15 mouse cellular contexts compared by ENCODE assay signal in genomic region chr11:103173041-103173770, GRCm38 (mm10). TPM values are rescaled to one million over a fixed set of nuclear protein-coding genes. Genes with fewer than 3 reads are reported as not detected.
DNase-seq lines count a peak whose midpoint lies in the region; ATAC-seq and TF ChIP-seq lines count a peak whose summit lies in the region.
"Had no signal": no experiment of that assay in that cellular context is flagged by ENCODE, and none has a peak within 500 bp of the region (broad histone marks: within the 10 kb centered on the region; RNA-seq: fewer than 3 reads in every experiment).

No protein-coding gene starts in this region.

- no peak for TF ChIP-seq CTCF in hindbrain, postnatal 0 days (IDR thresholded peaks at IDR 0.05; ENCODE audit: low read depth)
- no peak for TF ChIP-seq CTCF in midbrain, postnatal 0 days (IDR thresholded peaks at IDR 0.05)
- no peak for TF ChIP-seq CTCF in cortical plate, adult 2 months (IDR thresholded peaks at IDR 0.05; ENCODE audit: extremely low read depth, insufficient read depth, low read length)

- no peak overlapping the region for H3K9ac ChIP-seq in hindbrain, postnatal 0 days (replicated peaks; ENCODE audit: low read length)
- H3K9ac ChIP-seq in hindbrain, embryonic 16.5 days (ENCODE audit: low read depth, low read length) = no peak overlapping the region
- H3K9ac ChIP-seq in midbrain, postnatal 0 days (replicated peaks; ENCODE audit: low read length, poor library complexity, severe bottlenecking) = no peak overlapping the region
- no peak overlapping the region for H3K9ac ChIP-seq in liver, embryonic 16.5 days (ENCODE audit: low read depth, low read length)
- H3K9ac ChIP-seq: midbrain, embryonic 12.5 days had no signal

- no peak overlapping the region for H3K4me3 ChIP-seq in hindbrain, postnatal 0 days (ENCODE audit: low read length)
- H3K4me3 ChIP-seq in hindbrain, embryonic 16.5 days (ENCODE audit: low read length) = no peak overlapping the region
- no peak overlapping the region for H3K4me3 ChIP-seq in midbrain, postnatal 0 days (ENCODE audit: low read depth, low read length)
- no peak overlapping the region for H3K4me3 ChIP-seq in midbrain, embryonic 10.5 days
- peak overlapping the region; percentile 3; the same call in 1 of the 2 replicates for H3K4me3 ChIP-seq in cortical plate, adult 2 months (ENCODE audit: insufficient read depth, low read length)
- peak overlapping the region; percentile 57 for H3K4me3 ChIP-seq in liver, embryonic 16.5 days (ENCODE audit: low read depth, low read length)
- H3K4me3 ChIP-seq: midbrain, embryonic 12.5 days had no signal

- no peak for ATAC-seq in hindbrain, postnatal 0 days
- ATAC-seq in hindbrain, embryonic 16.5 days = no peak
- no peak for ATAC-seq in midbrain, postnatal 0 days (ENCODE audit: low FRiP score)
- no peak for ATAC-seq in liver, embryonic 16.5 days (ENCODE audit: low read depth)
- ATAC-seq: forebrain, embryonic 14.5 days had no signal

- H3K27ac ChIP-seq in hindbrain, postnatal 0 days = no peak overlapping the region
- no peak overlapping the region for H3K27ac ChIP-seq in hindbrain, embryonic 16.5 days (ENCODE audit: low read depth, low read length)
- H3K27ac ChIP-seq in midbrain, postnatal 0 days (ENCODE audit: low read depth, low read length) = no peak overlapping the region
- H3K27ac ChIP-seq in midbrain, embryonic 10.5 days (replicated peaks) = no peak overlapping the region
- H3K27ac ChIP-seq in cortical plate, adult 2 months (ENCODE audit: insufficient read depth, low read length) = no peak overlapping the region
- H3K27ac ChIP-seq in liver, embryonic 16.5 days (ENCODE audit: low read length) = no peak overlapping the region
- H3K27ac ChIP-seq: midbrain, embryonic 12.5 days had no signal

- TF ChIP-seq POLR2A in cortical plate, adult 2 months (IDR thresholded peaks at IDR 0.05; ENCODE audit: extremely low read depth, insufficient read depth, low read length) = no peak

- no peaks in the 10 kb centered on the region for H3K27me3 ChIP-seq in hindbrain, postnatal 0 days (ENCODE audit: insufficient read depth, low read length)
- H3K27me3 ChIP-seq in hindbrain, embryonic 16.5 days (replicated peaks; ENCODE audit: control insufficient read depth, insufficient read depth, low read length) = no peaks in the 10 kb centered on the region
- H3K27me3 ChIP-seq in midbrain, postnatal 0 days (ENCODE audit: insufficient read depth, low read length) = no peaks in the 10 kb centered on the region
- peaks cover 69% of the 10 kb centered on the region for H3K27me3 ChIP-seq in midbrain, embryonic 10.5 days (ENCODE audit: low read depth, poor library complexity, severe bottlenecking)
- peaks cover 27% of the 10 kb centered on the region for H3K27me3 ChIP-seq in liver, embryonic 16.5 days (ENCODE audit: control insufficient read depth, insufficient read depth, low read depth, low read length)

- no peaks in the 10 kb centered on the region for H3K36me3 ChIP-seq in hindbrain, postnatal 0 days (ENCODE audit: insufficient read depth, low read length)
- no peaks in the 10 kb centered on the region for H3K36me3 ChIP-seq in hindbrain, embryonic 16.5 days (ENCODE audit: control insufficient read depth, insufficient read depth, low read length)
- H3K36me3 ChIP-seq in midbrain, postnatal 0 days (ENCODE audit: insufficient read depth, low read length) = no peaks in the 10 kb centered on the region
- H3K36me3 ChIP-seq in midbrain, embryonic 10.5 days = no peaks in the 10 kb centered on the region
- no peaks in the 10 kb centered on the region for H3K36me3 ChIP-seq in liver, embryonic 16.5 days (ENCODE audit: control insufficient read depth, insufficient read depth)
- H3K36me3 ChIP-seq: midbrain, embryonic 12.5 days had no signal

- peak overlapping the region; percentile 86 for H3K4me2 ChIP-seq in hindbrain, postnatal 0 days (ENCODE audit: low read depth, low read length)
- H3K4me2 ChIP-seq in hindbrain, embryonic 16.5 days (ENCODE audit: low read length) = no peak overlapping the region; the same call in 1 of the 2 replicates
- H3K4me2 ChIP-seq in midbrain, postnatal 0 days (ENCODE audit: low read depth, low read length, poor library complexity, severe bottlenecking) = peak overlapping the region; percentile 89; the same call in 1 of the 2 replicates
- peak overlapping the region; percentile 15; the same call in 1 of the 2 replicates for H3K4me2 ChIP-seq in liver, embryonic 16.5 days (ENCODE audit: low read depth, low read length)
- H3K4me2 ChIP-seq: midbrain, embryonic 12.5 days had no signal

- no peak for DNase-seq in hindbrain, postnatal 0 days (ENCODE audit: low spot score)
- DNase-seq in midbrain, postnatal 0 days (ENCODE audit: low spot score) = no peak
- no peak for DNase-seq in midbrain, embryonic 10.5 days (ENCODE audit: low spot score)
- DNase-seq in frontal cortex, postnatal 14 days (ENCODE audit: low spot score in 2 of 2) = no peak
- no peak for DNase-seq in adrenal gland, postnatal 36 days
- DNase-seq: cerebellum, postnatal 25 days; kidney, postnatal 14 days had no signal

- H3K9me3 ChIP-seq in hindbrain, postnatal 0 days (ENCODE audit: low read length) = no peaks in the 10 kb centered on the region
- no peaks in the 10 kb centered on the region for H3K9me3 ChIP-seq in hindbrain, embryonic 16.5 days (ENCODE audit: control insufficient read depth, low read length)
- H3K9me3 ChIP-seq in midbrain, postnatal 0 days (ENCODE audit: low read length) = no peaks in the 10 kb centered on the region
- no peaks in the 10 kb centered on the region for H3K9me3 ChIP-seq in midbrain, embryonic 10.5 days (replicated peaks)
- H3K9me3 ChIP-seq in liver, embryonic 16.5 days (replicated peaks; ENCODE audit: control insufficient read depth, low read length) = no peaks in the 10 kb centered on the region
- H3K9me3 ChIP-seq: midbrain, embryonic 12.5 days had no signal

- WGBS in hindbrain, postnatal 0 days = 82% methylated on average over 7 of the region's 7 CpGs
- WGBS in hindbrain, embryonic 16.5 days = 89% methylated on average over 7 of the region's 7 CpGs
- WGBS in midbrain, postnatal 0 days = 81% methylated on average over 7 of the region's 7 CpGs
- 86% methylated on average over 7 of the region's 7 CpGs for WGBS in midbrain, embryonic 10.5 days
- 53% methylated on average over 7 of the region's 7 CpGs for WGBS in liver, embryonic 16.5 days (ENCODE audit: insufficient replicate concordance)

- peaks cover 6% of the 10 kb centered on the region for H3K4me1 ChIP-seq in hindbrain, postnatal 0 days (ENCODE audit: insufficient read depth, low read length)
- peaks cover 26% of the 10 kb centered on the region for H3K4me1 ChIP-seq in hindbrain, embryonic 16.5 days (ENCODE audit: control insufficient read depth, insufficient read depth, low read depth, low read length)
- peaks cover 30% of the 10 kb centered on the region for H3K4me1 ChIP-seq in midbrain, postnatal 0 days (ENCODE audit: insufficient read depth, low read length)
- H3K4me1 ChIP-seq in midbrain, embryonic 10.5 days = peaks cover 19% of the 10 kb centered on the region
- H3K4me1 ChIP-seq in cortical plate, adult 2 months (ENCODE audit: control insufficient read depth, insufficient read depth, low read length) = peaks cover 14% of the 10 kb centered on the region
- peaks cover 7% of the 10 kb centered on the region for H3K4me1 ChIP-seq in liver, embryonic 16.5 days (ENCODE audit: control insufficient read depth, low read depth, low read length)

RNA-seq across cellular contexts. Expression of gene Fmnl1, which starts 2.3 kb away (rescaled TPM):
- 12.8 and 15.5 TPM in 2 replicates for total RNA-seq in hindbrain, postnatal 0 days (2014; rRNA removed)
- 6.4 and 6.9 TPM in 2 replicates for polyA plus RNA-seq in hindbrain, postnatal 0 days (2015; fragmentation: Nextera tagmentation; extraction: Ambion mirVana)
- 7.6 and 8.6 TPM in 2 replicates for polyA plus RNA-seq in hindbrain, embryonic 16.5 days (2015; fragmentation: Nextera tagmentation; extraction: Ambion mirVana)
- 12.0 and 14.3 TPM in 2 replicates for total RNA-seq in midbrain, postnatal 0 days (2014; rRNA removed)
- 7.3 and 9.5 TPM in 2 replicates for polyA plus RNA-seq in midbrain, postnatal 0 days (2015; fragmentation: Nextera tagmentation; extraction: Ambion mirVana)
- polyA plus RNA-seq in midbrain, embryonic 10.5 days (2016; fragmentation: Nextera tagmentation; extraction: Ambion mirVana) = 1.1 and 1.2 TPM in 2 replicates
- polyA plus RNA-seq in cortical plate, adult 2 months (2012; rRNA removed) = 125 and 133 TPM in 2 replicates
- polyA plus RNA-seq in liver, embryonic 16.5 days (2015; fragmentation: Nextera tagmentation; extraction: Ambion mirVana) = 5.2 and 6.3 TPM in 2 replicates
- total RNA-seq in adrenal gland, postnatal 36 days (2021) = 10 to 100 TPM; 16.4 to 17.3 TPM

RNA-seq across cellular contexts. Expression of gene 1700023F06Rik, which starts 35.2 kb away (rescaled TPM):
- total RNA-seq in hindbrain, postnatal 0 days (2014; rRNA removed) = not detected in 2 replicates
- polyA plus RNA-seq in hindbrain, postnatal 0 days (2015; fragmentation: Nextera tagmentation; extraction: Ambion mirVana) = 3.7 and 4.7 TPM in 2 replicates
- polyA plus RNA-seq in hindbrain, embryonic 16.5 days (2015; fragmentation: Nextera tagmentation; extraction: Ambion mirVana) = 1.9 and 3.0 TPM in 2 replicates
- 0.61 TPM in 1 of 2 replicates, not detected in the other for total RNA-seq in midbrain, postnatal 0 days (2014; rRNA removed)
- 4.3 and 4.9 TPM in 2 replicates for polyA plus RNA-seq in midbrain, postnatal 0 days (2015; fragmentation: Nextera tagmentation; extraction: Ambion mirVana)
- 0.10 and 0.11 TPM in 2 replicates for polyA plus RNA-seq in midbrain, embryonic 10.5 days (2016; fragmentation: Nextera tagmentation; extraction: Ambion mirVana)
- polyA plus RNA-seq in cortical plate, adult 2 months (2012; rRNA removed) = 4.2 and 6.4 TPM in 2 replicates
- polyA plus RNA-seq in liver, embryonic 16.5 days (2015; fragmentation: Nextera tagmentation; extraction: Ambion mirVana) = not detected in 2 replicates
- total RNA-seq in adrenal gland, postnatal 36 days (2021) = not detected
- total RNA-seq: granulocyte monocyte progenitor cell, adult 5-6 weeks had no signal
- polyA plus RNA-seq: midbrain, embryonic 12.5 days had no signal

RNA-seq across cellular contexts. Expression of gene Hexim2, which starts 41.0 kb away (rescaled TPM):
- 28.9 and 40.4 TPM in 2 replicates for total RNA-seq in hindbrain, postnatal 0 days (2014; rRNA removed)
- polyA plus RNA-seq in hindbrain, postnatal 0 days (2015; fragmentation: Nextera tagmentation; extraction: Ambion mirVana) = 30.2 and 30.7 TPM in 2 replicates
- polyA plus RNA-seq in hindbrain, embryonic 16.5 days (2015; fragmentation: Nextera tagmentation; extraction: Ambion mirVana) = 27.7 and 30.2 TPM in 2 replicates
- 46.3 and 57.8 TPM in 2 replicates for total RNA-seq in midbrain, postnatal 0 days (2014; rRNA removed)
- polyA plus RNA-seq in midbrain, postnatal 0 days (2015; fragmentation: Nextera tagmentation; extraction: Ambion mirVana) = 38.0 and 40.5 TPM in 2 replicates
- 7.8 and 8.2 TPM in 2 replicates for polyA plus RNA-seq in midbrain, embryonic 10.5 days (2016; fragmentation: Nextera tagmentation; extraction: Ambion mirVana)
- 10.7 and 11.9 TPM in 2 replicates for polyA plus RNA-seq in cortical plate, adult 2 months (2012; rRNA removed)
- polyA plus RNA-seq in liver, embryonic 16.5 days (2015; fragmentation: Nextera tagmentation; extraction: Ambion mirVana) = 5.2 and 5.7 TPM in 2 replicates
- total RNA-seq in adrenal gland, postnatal 36 days (2021) = 1 to 10 TPM; 3.5 to 5.9 TPM

RNA-seq across cellular contexts. Expression of gene Spata32, which starts 45.0 kb away (rescaled TPM):
- 1.4 and 1.5 TPM in 2 replicates for total RNA-seq in hindbrain, postnatal 0 days (2014; rRNA removed)
- 1.6 TPM in 2 replicates for polyA plus RNA-seq in hindbrain, postnatal 0 days (2015; fragmentation: Nextera tagmentation; extraction: Ambion mirVana)
- polyA plus RNA-seq in hindbrain, embryonic 16.5 days (2015; fragmentation: Nextera tagmentation; extraction: Ambion mirVana) = 0.99 and 1.3 TPM in 2 replicates
- 1.4 and 1.9 TPM in 2 replicates for total RNA-seq in midbrain, postnatal 0 days (2014; rRNA removed)
- 1.2 and 1.5 TPM in 2 replicates for polyA plus RNA-seq in midbrain, postnatal 0 days (2015; fragmentation: Nextera tagmentation; extraction: Ambion mirVana)
- polyA plus RNA-seq in midbrain, embryonic 10.5 days (2016; fragmentation: Nextera tagmentation; extraction: Ambion mirVana) = not detected in 2 replicates
- polyA plus RNA-seq in cortical plate, adult 2 months (2012; rRNA removed) = 2.5 and 2.9 TPM in 2 replicates
- polyA plus RNA-seq in liver, embryonic 16.5 days (2015; fragmentation: Nextera tagmentation; extraction: Ambion mirVana) = not detected in 2 replicates
- total RNA-seq in adrenal gland, postnatal 36 days (2021) = not detected
- polyA plus RNA-seq: embryonic facial prominence, embryonic 14.5 days; forebrain, embryonic 14.5 days; limb, embryonic 14.5 days; midbrain, embryonic 12.5 days had no signal

RNA-seq across cellular contexts. Expression of gene Hexim1, which starts 57.2 kb away (rescaled TPM):
- total RNA-seq in hindbrain, postnatal 0 days (2014; rRNA removed) = 15.1 and 15.8 TPM in 2 replicates
- 4.4 and 5.1 TPM in 2 replicates for polyA plus RNA-seq in hindbrain, postnatal 0 days (2015; fragmentation: Nextera tagmentation; extraction: Ambion mirVana)
- polyA plus RNA-seq in hindbrain, embryonic 16.5 days (2015; fragmentation: Nextera tagmentation; extraction: Ambion mirVana) = 4.1 and 4.7 TPM in 2 replicates
- 15.5 and 19.1 TPM in 2 replicates for total RNA-seq in midbrain, postnatal 0 days (2014; rRNA removed)
- polyA plus RNA-seq in midbrain, postnatal 0 days (2015; fragmentation: Nextera tagmentation; extraction: Ambion mirVana) = 3.2 and 4.5 TPM in 2 replicates
- polyA plus RNA-seq in midbrain, embryonic 10.5 days (2016; fragmentation: Nextera tagmentation; extraction: Ambion mirVana) = 2.3 and 2.7 TPM in 2 replicates
- polyA plus RNA-seq in cortical plate, adult 2 months (2012; rRNA removed) = 22.6 and 22.9 TPM in 2 replicates
- 1.7 and 1.9 TPM in 2 replicates for polyA plus RNA-seq in liver, embryonic 16.5 days (2015; fragmentation: Nextera tagmentation; extraction: Ambion mirVana)
- total RNA-seq in adrenal gland, postnatal 36 days (2021) = 10 to 100 TPM; 68.8 to 72.2 TPM

Comparison
In these comparisons a context has a peak if more than half of its experiments do, and no peak if none do; other contexts are left out.
1. H3K4me3 ChIP-seq: peak in cortical plate, adult 2 months (single experiment) and liver, embryonic 16.5 days (single experiment); none in hindbrain, postnatal 0 days (single experiment), hindbrain, embryonic 16.5 days (single experiment), midbrain, postnatal 0 days (single experiment) and midbrain, embryonic 10.5 days (single experiment).
2. RNA of gene Fmnl1, which starts 2.3 kb away (polyA plus RNA-seq): 125 to 133 TPM in cortical plate, adult 2 months; 7.3 to 9.5 TPM in midbrain, postnatal 0 days, 7.6 to 8.6 TPM in hindbrain, embryonic 16.5 days, 6.4 to 6.9 TPM in hindbrain, postnatal 0 days, 5.2 to 6.3 TPM in liver, embryonic 16.5 days and 1.1 to 1.2 TPM in midbrain, embryonic 10.5 days; every median in the first group is over 10 times any median in the second.